Mouse (Mus musculus) C2C12 (cell line): ENCODE measurements at regions not wholly inside any gene's neighbourhood (a gene's known extent, or its start where the extent isn't known, plus 50 kb on each side); places are given as distances from the start of the nearest gene placed in this dataset.

Experiments
- CEBPB ChIP-seq: IDR thresholded peaks from one replicate; pipeline ENCODE4 v1.6.1; 2011; ENCODE audit warnings: low read depth, mild to moderate bottlenecking, control low read depth, moderate library complexity
- CTCF ChIP-seq: IDR thresholded peaks from one replicate; pipeline ENCODE4 v1.5.1; 2011; ENCODE audit not compliant: control insufficient read depth, insufficient read depth, insufficient read length
- MYOD1 ChIP-seq: IDR thresholded peaks from one replicate; pipeline ENCODE4 v1.6.1; 2011; ENCODE audit warnings: low read depth; ENCODE audit not compliant: control insufficient read depth, insufficient read length
- MYOG ChIP-seq: IDR thresholded peaks from one replicate; pipeline ENCODE4 v1.6.1; 2011; ENCODE audit not compliant: control insufficient read depth, insufficient read length; ENCODE audit errors: extremely low read depth
- USF1 ChIP-seq: IDR thresholded peaks from one replicate; pipeline ENCODE4 v1.6.1; 2011; ENCODE audit warnings: low read depth, mild to moderate bottlenecking, control low read depth, moderate library complexity

- TF ChIP-seq CTCF, result no peak
- no peak for TF ChIP-seq MYOG
- no peak for TF ChIP-seq USF1
- no peak for TF ChIP-seq CEBPB
- TF ChIP-seq MYOD1, result no peak
Observed at GRCm38 (mm10) chr13:28483727-28484126, 226.4 kb downstream of the Gm11361 start.
